Mouse (Mus musculus) midbrain, embryonic 16.5 days (tissue): ENCODE results near the gene Ets1. TPM values are rescaled to one million over a fixed set of nuclear protein-coding genes. Genes with fewer than 3 reads are reported as not detected.
A peak's percentile ranks its signal among the peaks of the same experiment; 100 is the strongest.

Experiments used
- ATAC-seq: fragments of 200-750 bp; cut with Nextera tagmentation; 2 replicates; pipeline ENCODE4 v1.8.0; 2017; ENCODE audit warnings: moderate TSS enrichment
- H3K27ac ChIP-seq: fragments of 300-500 bp; sonication (generic); 2 replicates; pipeline ENCODE4 v1.5.1; 2014; ENCODE audit warnings: mild to moderate bottlenecking, low read length, mixed read lengths
- H3K27me3 ChIP-seq: fragments of 300-500 bp; sonication (generic); 2 replicates; pipeline ENCODE4 v1.6.1; 2014; ENCODE audit warnings: low read depth, low read length, mixed read lengths; ENCODE audit not compliant: control insufficient read depth, insufficient read depth
- H3K36me3 ChIP-seq: fragments of 300-500 bp; sonication (generic); 2 replicates; pipeline ENCODE4 v1.6.1; 2014; ENCODE audit warnings: mild to moderate bottlenecking, low read length, moderate library complexity, mixed read lengths; ENCODE audit not compliant: control insufficient read depth, insufficient read depth
- H3K4me1 ChIP-seq: fragments of 300-500 bp; sonication (generic); 2 replicates; pipeline ENCODE4 v1.6.1; 2014; ENCODE audit warnings: mild to moderate bottlenecking, low read length, mixed read lengths; ENCODE audit not compliant: control insufficient read depth, insufficient read depth
- H3K4me2 ChIP-seq: fragments of 300-500 bp; sonication (generic); 2 replicates; pipeline ENCODE4 v1.6.1; 2014; ENCODE audit warnings: mild to moderate bottlenecking, low read length, mixed read lengths
- H3K4me3 ChIP-seq: fragments of 300-500 bp; sonication (generic); 2 replicates; pipeline ENCODE4 v1.5.1; 2014; ENCODE audit warnings: low read depth, mild to moderate bottlenecking, low read length, moderate library complexity, mixed read lengths
- H3K9ac ChIP-seq: fragments of 300-500 bp; sonication (generic); 2 replicates; pipeline ENCODE4 v1.6.1; 2014; ENCODE audit warnings: low read depth, low read length, mixed read lengths
- H3K9me3 ChIP-seq: fragments of 300-500 bp; sonication (generic); replicated peaks from 2 replicates; pipeline ENCODE4 v1.6.1; 2014; ENCODE audit warnings: mild to moderate bottlenecking, low read length, mixed read lengths; ENCODE audit not compliant: control insufficient read depth, poor library complexity, severe bottlenecking
- WGBS: fragments of 180-500 bp; shearing (Covaris S2); extraction: QIAGEN DNeasy Blood & Tissue Kit; methylation state at CpG from one replicate; pipeline ENCODE4 v1.1.7; 2014; 5-methylcytosine and 5-hydroxymethylcytosine counted together
- polyA plus RNA-seq: library from polyadenylated mRNA; unstranded; fragments of >200 nt; fragmentation: Nextera tagmentation; extraction: Ambion mirVana; gene quantifications from 2 replicates; pipeline ENCODE4 v1.2.1, GENCODE M21; 2015

Gene Ets1
- polyA plus RNA-seq, 1 experiment from 2014 or later: 17.5 TPM

GRCm38 (mm10) chr9:32667518-32667908, 31.5 kb downstream of the Ets1 start:
- Histone ChIP-seq H3K9me3 (no peaks in the 10 kb centered on the region), H3K4me2 (no peak overlapping the region; the same call in 1 of the 2 replicates), H3K4me1 (peaks cover 18% of the 10 kb centered on the region), H3K27ac (peak overlapping the region; percentile 50), H3K36me3 (no peaks in the 10 kb centered on the region), H3K27me3 (peaks cover 12% of the 10 kb centered on the region), H3K4me3 (no peak overlapping the region), H3K9ac (no peak overlapping the region)
- WGBS: 15% methylated on average over 7 of the region's 7 CpGs
- ATAC-seq: no peak

DNA sequence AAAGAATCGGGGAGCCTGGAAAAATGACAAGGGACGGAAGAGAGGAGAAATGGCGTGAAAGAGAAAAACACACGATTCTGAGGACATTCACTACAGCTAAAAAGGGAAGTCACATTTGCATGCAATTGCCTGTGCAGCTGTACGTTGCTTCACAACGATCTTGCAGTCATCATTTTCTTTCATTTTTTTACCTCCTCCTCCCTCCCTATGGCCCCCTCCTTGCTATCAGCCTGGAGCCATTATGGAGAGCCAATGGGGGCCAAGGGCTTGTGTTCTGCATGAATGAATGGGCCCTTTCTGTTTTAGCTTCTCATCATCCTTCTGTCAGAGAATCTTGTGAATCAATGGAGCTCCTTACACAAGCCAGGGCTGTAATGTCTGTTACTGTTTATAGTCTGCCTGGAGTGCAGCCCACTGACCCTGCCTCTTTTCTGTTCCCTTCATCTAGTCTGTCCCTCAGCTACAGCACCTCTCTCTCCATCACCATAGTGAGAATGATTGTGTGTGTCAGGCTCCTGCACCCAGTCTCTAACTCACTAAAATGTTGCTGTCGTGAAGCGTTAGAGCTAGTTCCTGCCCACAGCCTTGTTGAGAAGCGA, 32.2 kb downstream of the Ets1 start:
- H3K9ac ChIP-seq: no peak overlapping the region
- H3K4me2 ChIP-seq: no peak overlapping the region; the same call in 1 of the 2 replicates
- 52% methylated on average over 9 of the region's 9 CpGs for WGBS
- H3K4me3 ChIP-seq: no peak overlapping the region
- peaks cover 22% of the 10 kb centered on the region for H3K4me1 ChIP-seq
- no peaks in the 10 kb centered on the region for H3K36me3 ChIP-seq
- no peaks in the 10 kb centered on the region for H3K9me3 ChIP-seq
- H3K27ac ChIP-seq: no peak overlapping the region
- peaks cover 19% of the 10 kb centered on the region for H3K27me3 ChIP-seq
- no peak; the same call in 1 of the 2 replicates for ATAC-seq

DNA sequence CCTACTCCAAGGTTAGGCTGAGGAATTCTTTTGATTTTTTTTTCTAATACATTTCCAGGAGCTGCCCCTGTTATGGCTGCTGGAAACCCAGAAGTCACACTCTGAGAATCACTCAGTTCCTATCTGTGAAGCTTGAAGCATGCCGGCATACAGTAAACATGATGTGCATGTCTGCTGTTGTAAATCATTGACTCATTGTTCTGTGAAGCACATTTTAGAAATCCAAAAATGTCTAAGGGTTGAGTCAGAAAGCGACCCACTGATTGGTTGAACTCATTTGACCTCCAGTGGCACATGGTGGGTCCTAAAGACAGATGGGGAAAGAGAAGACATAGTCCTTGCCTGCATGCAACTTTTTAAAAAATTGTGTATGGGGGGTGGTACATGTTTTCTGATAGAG, 33.4 kb downstream of the Ets1 start:
- H3K27me3 ChIP-seq: peaks cover 25% of the 10 kb centered on the region
- H3K4me3 ChIP-seq: no peak overlapping the region
- no peaks in the 10 kb centered on the region for H3K9me3 ChIP-seq
- ATAC-seq: no peak
- H3K4me2 ChIP-seq: no peak overlapping the region
- no peaks in the 10 kb centered on the region for H3K36me3 ChIP-seq
- 91% methylated on average over 2 of the region's 2 CpGs for WGBS
- peaks cover 22% of the 10 kb centered on the region for H3K4me1 ChIP-seq
- H3K27ac ChIP-seq: no peak overlapping the region
- H3K9ac ChIP-seq: no peak overlapping the region

DNA sequence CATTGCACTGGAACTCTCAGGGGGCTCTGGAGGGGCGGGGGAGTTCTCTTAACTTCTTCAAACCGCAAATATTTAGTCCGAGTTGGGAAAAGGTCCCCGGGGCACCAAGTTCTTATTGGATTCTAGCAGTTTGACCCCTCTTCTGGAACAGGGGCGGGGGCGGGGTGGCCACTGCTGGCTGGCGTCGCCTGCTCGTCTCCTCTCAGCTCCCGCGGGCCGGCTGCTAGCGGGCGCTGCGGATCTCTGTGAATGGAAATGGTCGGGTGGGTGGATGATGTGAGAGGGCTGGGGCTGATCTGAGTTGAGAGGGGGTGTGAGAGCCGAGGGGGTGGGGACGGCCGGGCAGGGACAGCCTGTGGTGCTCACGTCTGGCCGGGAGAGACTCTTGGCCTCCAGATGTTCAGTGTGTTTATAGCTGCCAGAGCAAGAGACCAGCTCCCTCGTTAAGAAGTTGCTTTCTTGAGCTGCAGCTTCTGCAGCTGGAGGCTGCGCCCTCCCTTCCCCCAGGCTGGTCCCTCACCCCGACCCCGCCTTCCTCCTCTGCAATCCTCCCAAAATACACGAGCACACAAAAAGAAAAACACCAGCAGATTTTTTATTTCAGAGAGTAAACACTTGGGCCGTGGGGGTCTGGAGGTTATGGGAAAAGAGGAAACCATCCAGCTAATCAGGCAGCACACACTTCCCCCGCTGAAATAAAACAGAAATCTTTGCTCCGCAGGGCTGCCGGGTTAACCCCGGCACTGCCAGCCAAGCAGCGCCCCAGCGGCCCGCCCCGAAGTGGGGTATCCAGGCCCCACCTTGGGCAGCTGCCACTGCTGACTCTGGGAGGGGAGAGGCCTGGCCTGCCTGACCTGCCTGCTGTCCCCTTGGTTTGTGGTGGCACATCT, 36.2 kb downstream of the Ets1 start:
- peak overlapping the region; percentile 66 for H3K4me2 ChIP-seq
- H3K4me1 ChIP-seq: peaks cover 34% of the 10 kb centered on the region
- 2% methylated on average over 35 of the region's 35 CpGs for WGBS
- H3K27ac ChIP-seq: no peak overlapping the region; the same call in 1 of the 2 replicates
- H3K4me3 ChIP-seq: peak overlapping the region; percentile 31
- H3K9ac ChIP-seq: peak overlapping the region; percentile 36; the same call in 1 of the 2 replicates
- no peaks in the 10 kb centered on the region for H3K9me3 ChIP-seq
- ATAC-seq: peak; percentile 67
- no peaks in the 10 kb centered on the region for H3K36me3 ChIP-seq
- peaks cover 37% of the 10 kb centered on the region for H3K27me3 ChIP-seq

DNA sequence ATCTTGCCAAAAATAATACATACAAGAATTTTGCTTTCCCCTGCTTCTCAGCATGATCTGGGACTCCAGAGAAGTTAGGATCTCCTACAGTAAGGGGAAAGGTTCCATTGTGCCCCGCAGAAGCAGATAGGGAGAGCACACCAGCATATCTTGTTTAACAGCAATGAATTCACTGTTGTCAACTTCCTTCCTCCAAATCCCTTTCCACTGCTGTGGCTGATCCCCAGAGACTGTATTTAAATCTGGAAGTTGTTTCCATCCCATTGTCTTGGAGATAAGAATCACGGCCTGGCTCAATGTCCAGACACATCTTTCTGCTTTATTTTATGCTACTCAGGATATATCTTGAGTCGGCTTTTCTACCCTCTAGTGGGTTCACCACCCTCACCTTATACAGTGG, 37.9 kb downstream of the Ets1 start:
- 78% methylated on average over 3 of the region's 3 CpGs for whole genome bisulfite sequencing
- Histone ChIP-seq H3K36me3 (no peaks in the 10 kb centered on the region), H3K4me2 (no peak overlapping the region), H3K27ac (no peak overlapping the region), H3K4me3 (no peak overlapping the region), H3K9ac (no peak overlapping the region), H3K4me1 (peaks cover 27% of the 10 kb centered on the region), H3K9me3 (no peaks in the 10 kb centered on the region), H3K27me3 (peaks cover 49% of the 10 kb centered on the region)
- ATAC-seq: no peak

DNA sequence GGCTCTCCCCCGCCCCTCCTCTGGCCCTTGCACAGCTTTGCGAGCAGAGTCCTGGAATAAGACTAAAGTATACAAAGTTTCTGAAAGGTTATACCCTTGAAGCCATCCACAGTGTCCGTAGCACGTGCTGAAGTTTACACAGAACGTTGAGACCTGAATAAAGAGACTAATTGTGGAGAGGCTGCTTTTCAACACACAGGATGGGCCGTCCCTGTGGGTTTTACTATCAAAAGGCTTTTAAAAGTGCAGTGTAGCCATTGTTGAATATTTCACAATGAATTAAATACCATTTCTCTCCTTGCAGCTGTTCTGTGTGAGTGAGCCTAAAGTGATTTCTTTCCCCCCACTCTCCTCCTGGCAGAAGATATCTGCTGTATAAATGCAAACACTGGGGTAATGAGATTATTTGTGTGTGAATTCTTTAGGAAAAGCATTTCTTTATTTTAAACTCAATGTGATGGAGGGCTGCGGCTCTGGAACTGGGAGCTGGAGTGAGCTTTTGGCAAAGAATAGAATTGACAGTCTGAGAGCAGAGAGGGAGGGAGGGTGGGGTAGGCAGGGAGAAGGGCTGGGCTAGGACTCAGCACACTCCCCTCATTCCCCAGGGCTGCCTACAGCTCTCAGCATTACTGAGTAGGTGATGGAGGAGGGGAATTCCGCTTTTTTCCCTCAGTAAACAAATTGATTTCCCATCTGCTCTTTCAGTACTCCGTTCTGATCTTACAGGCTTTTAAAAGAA, 39.8 kb downstream of the Ets1 start:
- ATAC-seq: peak; percentile 78
- 3% methylated on average over 9 of the region's 9 CpGs for WGBS

GRCm38 (mm10) chr9:32676480-32676879, 40.5 kb downstream of the Ets1 start:
- no peak overlapping the region for H3K9ac ChIP-seq
- no peak for ATAC-seq
- H3K27ac ChIP-seq: no peak overlapping the region
- WGBS: 6% methylated on average over 3 of the region's 3 CpGs
- H3K9me3 ChIP-seq: no peaks in the 10 kb centered on the region
- no peaks in the 10 kb centered on the region for H3K36me3 ChIP-seq
- H3K4me3 ChIP-seq: no peak overlapping the region
- peaks cover 54% of the 10 kb centered on the region for H3K27me3 ChIP-seq
- H3K4me1 ChIP-seq: peaks cover 25% of the 10 kb centered on the region
- H3K4me2 ChIP-seq: peak overlapping the region; percentile 6; the same call in 1 of the 2 replicates

More for the DNA sequence above, 39.8 kb downstream of the Ets1 start:
- H3K4me3 ChIP-seq: no peak overlapping the region
- H3K4me1 ChIP-seq: peaks cover 27% of the 10 kb centered on the region
- no peaks in the 10 kb centered on the region for H3K9me3 ChIP-seq
- peaks cover 57% of the 10 kb centered on the region for H3K27me3 ChIP-seq
- peak overlapping the region; percentile 5 for H3K4me2 ChIP-seq
- no peak overlapping the region for H3K27ac ChIP-seq
- no peaks in the 10 kb centered on the region for H3K36me3 ChIP-seq
- H3K9ac ChIP-seq: no peak overlapping the region

- Histone ChIP-seq H3K4me3 (no peak overlapping the region), H3K4me2 (no peak overlapping the region), H3K36me3 (no peaks in the 10 kb centered on the region), H3K9ac (no peak overlapping the region), H3K9me3 (no peaks in the 10 kb centered on the region), H3K27me3 (peaks cover 64% of the 10 kb centered on the region), H3K4me1 (peaks cover 15% of the 10 kb centered on the region), H3K27ac (no peak overlapping the region)
- 89% methylated on average over 6 of the region's 6 CpGs for WGBS
- no peak for ATAC-seq
Measured at GRCm38 (mm10) chr9:32677646-32678045, 41.6 kb downstream of the Ets1 start.
